Mouse (Mus musculus) gastrocnemius, adult 2 months (tissue): ENCODE results near the gene Foxi1. TPM values are rescaled to one million over a fixed set of nuclear protein-coding genes. Genes with fewer than 3 reads are reported as not detected.

Source experiments
- DNase-seq: peaks from one replicate; pipeline ENCODE4 v3.0.0; 2022
- H3K27ac ChIP-seq: fragments of 200-600 bp; 2 replicates; pipeline ENCODE4 v1.8.1; 2022; ENCODE audit warnings: mild to moderate bottlenecking
- H3K4me3 ChIP-seq: fragments of 200-600 bp; 2 replicates; pipeline ENCODE4 v1.8.1; 2022; ENCODE audit warnings: mild to moderate bottlenecking, moderate library complexity
- CTCF ChIP-seq: fragments of 200-600 bp; IDR thresholded peaks from 2 replicates; pipeline ENCODE4 v1.8.1; 2022; ENCODE audit warnings: antibody characterized with exemption, mild to moderate bottlenecking, moderate library complexity
- intact Hi-C: fragments of 180-260 bp; cut with DNase I; formaldehyde crosslinking; loops from one replicate; pipeline ENCODE4 v1.15.1; 2025
- total RNA-seq, 2 experiments: library from RNA; stranded (reverse); gene quantifications; 2 replicates each; pipeline ENCODE4 v1.2.3; 2021

The Foxi1 gene
- total RNA-seq, 2 experiments from 2014 or later: not detected

DNA sequence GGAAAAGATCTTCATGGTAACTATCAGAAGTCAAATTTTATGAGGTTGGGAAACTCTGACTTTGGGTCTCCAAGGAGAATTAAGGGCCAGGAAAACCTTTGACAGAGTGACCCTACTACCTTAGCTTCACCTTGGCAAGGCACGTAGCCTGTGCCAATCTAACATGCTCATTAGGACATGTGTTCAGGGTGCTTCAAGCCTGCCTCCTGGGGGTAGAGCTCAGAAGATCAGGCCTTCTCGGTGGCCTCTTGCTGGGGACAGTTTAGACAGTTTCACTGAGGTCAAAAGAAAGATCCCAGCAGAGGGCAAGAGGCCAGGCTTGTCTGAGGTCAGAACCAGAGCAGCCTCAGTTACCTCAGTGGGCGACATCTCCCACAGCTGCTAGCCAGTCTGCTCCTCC is 14.2 kb downstream of the Foxi1 start:
- Histone ChIP-seq H3K27ac (no peak overlapping the region), H3K4me3 (no peak overlapping the region)
- TF ChIP-seq CTCF: peak; percentile 2; the same call in 1 of the 2 replicates
- no peak for DNase-seq
- intact Hi-C loops: no loop called here

DNA sequence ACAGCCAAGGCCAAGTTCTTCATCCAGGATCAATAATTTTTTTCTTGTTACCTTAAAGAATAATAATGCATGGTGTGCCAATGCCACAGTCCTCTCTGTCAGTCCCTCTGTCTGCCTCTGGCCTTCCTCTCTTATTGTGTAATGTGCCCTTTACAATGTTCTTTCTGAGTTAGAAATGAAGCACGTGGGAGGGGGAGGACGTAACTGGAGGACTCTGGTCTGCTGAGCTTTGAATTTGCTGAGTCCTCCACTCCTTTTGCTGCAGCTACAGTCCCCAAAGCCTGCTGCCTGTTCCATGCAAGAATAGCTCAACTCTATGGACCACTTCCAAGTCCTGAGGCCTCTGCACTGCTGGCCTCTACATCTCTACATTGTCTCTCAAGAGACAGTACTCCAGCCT is 23.6 kb downstream of the Foxi1 start:
- no peak for TF ChIP-seq CTCF
- Histone ChIP-seq H3K27ac (peak overlapping the region; percentile 40; the same call in 1 of the 2 replicates), H3K4me3 (no peak overlapping the region)
- no peak for DNase-seq
- intact Hi-C loops: no loop called here

DNA sequence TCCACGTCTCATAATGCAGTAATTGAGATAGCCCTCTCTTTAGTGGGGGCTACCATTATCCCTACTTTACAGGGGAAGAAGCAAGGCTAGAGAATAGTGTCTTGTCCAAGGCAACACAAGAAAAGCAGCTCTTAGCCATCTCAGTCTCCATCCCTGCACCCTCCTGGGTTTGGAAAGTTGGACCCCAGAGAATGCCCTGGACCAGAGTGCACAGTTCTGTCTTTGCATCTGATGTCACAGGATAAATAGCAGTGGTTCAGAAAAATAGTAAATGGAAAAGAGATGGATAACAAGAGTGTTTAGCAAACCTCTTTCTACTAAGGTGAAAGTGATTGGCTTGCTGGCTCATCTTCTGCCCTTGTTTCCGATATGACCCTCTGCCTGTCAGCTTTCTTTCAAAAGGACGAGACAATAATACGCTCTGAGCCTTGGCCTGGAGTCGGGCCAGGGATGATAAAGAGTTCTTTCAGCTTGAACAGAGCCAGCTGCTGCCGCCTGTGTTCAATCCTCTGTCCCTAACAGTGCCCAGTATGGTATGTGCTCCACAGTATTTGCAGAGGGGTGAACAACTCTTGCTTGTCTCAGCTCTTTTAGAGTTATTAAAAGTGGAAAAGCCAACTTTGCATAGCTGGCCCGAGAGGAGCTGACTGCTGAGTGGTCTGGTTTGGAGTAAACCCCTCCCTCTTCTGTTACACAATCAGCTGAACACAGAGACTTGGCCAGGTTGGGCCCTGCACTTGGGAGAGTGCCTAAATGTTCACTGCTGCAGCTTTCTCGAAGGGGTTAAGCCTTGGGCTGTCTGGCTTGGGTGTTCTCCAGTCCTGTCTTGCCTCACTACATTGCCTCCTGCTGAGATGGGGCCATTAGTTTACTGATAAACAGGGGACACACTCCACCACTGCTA is 26.4 kb downstream of the Foxi1 start:
- peak overlapping the region; percentile 57 for H3K27ac ChIP-seq
- DNase-seq: peak; percentile 57
- H3K4me3 ChIP-seq: no peak overlapping the region
- intact Hi-C loops: no loop called here
- TF ChIP-seq CTCF: no peak

DNA sequence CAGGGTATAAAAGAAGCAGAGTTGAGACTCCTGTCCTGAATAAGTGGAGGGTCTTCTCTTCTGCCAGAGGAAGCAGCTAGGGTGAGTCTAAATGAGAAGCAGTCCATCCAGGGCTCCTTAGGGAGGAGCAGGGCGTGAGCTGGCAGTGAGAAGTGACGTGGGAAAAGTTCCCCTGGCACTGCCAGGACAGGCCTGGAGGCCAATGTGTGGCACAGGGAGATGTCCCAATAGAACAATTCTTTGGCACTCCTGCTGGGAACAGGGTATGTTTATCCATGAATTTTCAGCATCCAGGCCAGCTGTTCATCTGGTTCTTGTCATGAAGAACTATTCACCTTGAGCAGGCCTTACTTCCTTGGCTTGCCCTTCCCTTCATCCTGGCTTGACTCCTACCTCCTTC is 29.1 kb downstream of the Foxi1 start:
- no peak for TF ChIP-seq CTCF
- peak; percentile 38 for DNase-seq
- intact Hi-C loops: no loop called here

DNA sequence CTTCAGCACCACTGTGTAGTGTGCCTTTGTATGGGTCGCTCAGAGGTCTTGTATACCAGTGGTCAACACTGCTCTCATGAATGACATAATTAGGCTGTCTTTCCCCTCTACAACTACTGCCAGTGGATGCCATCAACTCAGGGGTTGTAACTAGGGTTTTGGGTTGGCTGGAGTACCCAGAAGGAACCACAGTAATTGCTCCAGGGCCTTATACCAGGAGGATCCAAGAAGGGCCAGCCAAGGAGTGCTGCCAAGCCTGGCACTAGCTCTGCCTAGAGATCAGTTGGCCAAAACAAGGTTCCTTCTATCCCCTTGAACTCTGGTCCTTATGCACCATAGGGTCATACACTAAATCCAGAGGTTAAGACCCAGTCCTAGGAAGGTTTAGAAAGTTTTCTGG is 31.5 kb downstream of the Foxi1 start:
- DNase-seq: peak; percentile 48
- Histone ChIP-seq H3K4me3 (no peak overlapping the region), H3K27ac (no peak overlapping the region)
- TF ChIP-seq CTCF: no peak
- intact Hi-C loops: no loop called here

More for the DNA sequence above, 29.1 kb downstream of the Foxi1 start:
- Histone ChIP-seq H3K27ac (0 out of 2 replicates have a peak overlapping the region, but pooled peaks have one; percentile 10), H3K4me3 (no peak overlapping the region)

DNA sequence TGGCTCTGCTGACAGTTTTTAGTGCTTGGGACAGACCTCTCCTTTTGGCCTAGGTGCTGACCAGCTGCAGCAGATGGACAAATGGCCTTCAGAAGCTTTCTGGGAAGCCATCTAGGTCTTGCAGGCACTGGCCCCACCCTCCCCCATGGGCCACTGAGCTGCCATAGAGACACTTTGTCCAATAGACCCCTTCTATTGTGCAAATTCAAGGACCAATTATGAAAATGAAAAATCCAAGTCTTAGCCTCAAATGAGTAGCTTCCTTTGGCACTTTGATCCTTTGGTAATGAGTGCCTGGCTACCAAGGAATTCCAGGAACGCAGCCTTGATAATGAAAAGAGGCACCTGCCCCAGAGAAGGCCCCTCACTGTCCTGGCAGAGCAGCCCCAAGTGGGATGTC is 36.7 kb downstream of the Foxi1 start:
- H3K4me3 ChIP-seq: no peak overlapping the region
- intact Hi-C loops: no loop called here
- no peak for TF ChIP-seq CTCF
- peak overlapping the region; percentile 76 for H3K27ac ChIP-seq
- peak; percentile 49 for DNase-seq

DNA sequence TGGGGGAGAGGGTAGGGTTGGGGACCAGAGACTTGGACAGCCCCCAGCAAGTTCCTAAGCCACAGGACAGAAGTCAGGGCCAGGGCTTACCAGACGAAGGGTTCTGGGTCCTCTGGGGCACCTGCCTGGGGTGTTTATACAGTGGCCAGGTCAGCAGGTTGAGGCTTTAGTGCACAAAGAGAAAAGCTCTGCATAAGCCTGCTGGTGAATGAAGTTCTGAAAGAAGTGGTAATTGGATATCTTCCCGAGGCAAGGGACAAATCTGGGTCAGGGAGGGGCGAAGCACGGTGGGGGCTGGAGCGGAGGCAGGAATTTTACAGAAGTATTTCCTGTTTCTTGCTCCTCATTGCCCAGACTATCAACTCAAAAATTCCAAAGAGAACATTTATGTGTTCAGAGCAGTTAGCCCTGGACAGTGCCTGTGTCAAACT is 38.4 kb downstream of the Foxi1 start:
- peak; percentile 69 for DNase-seq
- intact Hi-C loops: no loop called here
- no peak for TF ChIP-seq CTCF
- H3K27ac ChIP-seq: peak overlapping the region; percentile 76
- no peak overlapping the region for H3K4me3 ChIP-seq

DNA sequence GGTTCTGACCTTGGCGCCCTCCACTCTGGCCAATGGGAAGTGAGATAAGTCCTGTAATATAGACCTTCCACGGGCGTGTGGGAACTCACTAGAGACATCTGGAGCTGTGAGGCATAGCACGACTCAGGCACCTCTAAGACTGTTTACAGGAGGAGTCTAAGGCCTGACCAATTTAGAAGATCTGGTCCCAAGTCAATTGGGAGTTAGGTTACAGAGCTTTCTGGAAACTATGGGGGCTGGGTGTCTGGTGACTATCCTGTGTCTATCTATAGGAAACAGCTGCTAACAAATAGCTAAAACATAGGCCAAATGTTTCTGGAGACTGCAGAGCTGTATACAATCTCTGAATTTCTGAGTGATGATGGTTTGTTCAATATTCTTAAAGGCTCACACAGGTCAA is 41.5 kb downstream of the Foxi1 start:
- Histone ChIP-seq H3K27ac (peak overlapping the region; percentile 38; the same call in 1 of the 2 replicates), H3K4me3 (no peak overlapping the region)
- TF ChIP-seq CTCF: no peak
- DNase-seq: no peak
- intact Hi-C loops: no loop called here

DNA sequence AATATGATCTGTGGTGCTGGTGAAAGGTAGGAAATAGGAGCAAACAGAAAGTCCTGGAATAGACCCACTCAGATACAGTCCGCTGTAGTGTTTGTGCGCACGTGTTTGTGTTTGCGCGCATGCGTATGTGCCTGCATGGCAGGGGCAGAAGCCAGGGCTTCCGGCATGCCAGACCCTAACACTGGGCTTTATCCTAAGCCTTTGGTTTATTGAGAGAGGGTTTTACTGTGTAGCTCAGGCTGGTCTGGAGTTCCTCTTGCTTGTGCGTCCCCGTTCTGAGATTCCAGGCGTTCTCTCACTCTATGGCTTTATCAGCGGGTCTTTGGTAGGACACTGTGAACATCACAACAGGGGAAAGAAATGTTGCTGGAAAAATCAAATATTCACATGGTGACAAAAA is 42.6 kb downstream of the Foxi1 start:
- intact Hi-C loops: no loop called here
- Histone ChIP-seq H3K4me3 (no peak overlapping the region), H3K27ac (no peak overlapping the region)
- TF ChIP-seq CTCF: no peak
- DNase-seq: no peak

DNA sequence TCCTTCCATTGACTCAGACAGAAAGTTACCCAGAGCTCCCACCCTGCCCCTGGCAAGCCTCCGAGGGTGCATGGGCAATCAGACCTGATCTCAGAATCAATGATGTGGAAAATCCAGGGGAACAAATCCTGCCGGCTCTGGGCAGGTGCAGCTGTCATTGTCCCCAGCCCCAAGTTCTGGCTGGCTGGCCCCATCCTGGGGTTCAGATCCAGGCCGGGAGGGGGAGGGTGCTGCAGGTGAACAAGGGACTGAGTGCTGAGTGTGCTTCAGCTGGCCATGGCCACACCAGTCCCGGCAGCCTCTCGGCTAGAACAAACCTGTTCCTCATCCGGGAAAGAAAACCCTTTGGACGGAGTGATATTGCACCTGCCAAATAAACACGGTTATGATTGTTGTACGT is 49.0 kb downstream of the Foxi1 start:
- Histone ChIP-seq H3K4me3 (no peak overlapping the region), H3K27ac (no peak overlapping the region)
- TF ChIP-seq CTCF: no peak
- intact Hi-C loops: no loop called here
- no peak for DNase-seq

DNA sequence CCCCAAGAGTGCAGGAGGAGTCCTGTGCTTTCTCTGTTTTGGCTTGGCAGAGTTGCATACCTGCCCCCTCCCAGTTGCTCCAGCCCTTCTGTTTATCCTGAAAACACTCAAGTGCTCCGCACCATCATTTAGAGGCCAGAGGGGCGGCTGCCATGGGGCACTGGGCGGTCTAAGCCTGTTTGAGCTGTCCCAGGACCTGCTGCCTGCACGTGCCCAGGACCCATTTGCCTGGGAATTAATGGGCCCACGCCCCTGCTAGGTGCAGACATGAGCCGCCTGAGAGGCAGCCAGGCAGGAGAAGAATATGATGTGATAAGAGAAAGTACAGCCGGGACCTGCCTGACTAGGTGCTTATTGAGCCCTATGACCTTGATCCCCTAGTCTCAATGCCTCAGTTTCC is 52.7 kb downstream of the Foxi1 start:
- DNase-seq: no peak
- intact Hi-C loops: no loop called here

More for the DNA sequence above, 52.7 kb downstream of the Foxi1 start:
- H3K4me3 ChIP-seq: no peak overlapping the region
- no peak overlapping the region for H3K27ac ChIP-seq
- TF ChIP-seq CTCF: no peak

Other genes with a start within 250 kb of the Foxi1 start
- gene Kcnmb1, start 245.1 kb downstream of the Foxi1 start, total RNA-seq: under 1 TPM; 0.17 to 0.23 TPM
- gene Kcnip1, start 214.9 kb downstream of the Foxi1 start, total RNA-seq: not detected
- 1 to 10 TPM in 1 of 2 experiments, under 1 TPM in 1; 0.36 to 1.6 TPM for gene Lcp2, start 161.2 kb downstream of the Foxi1 start, total RNA-seq
- not detected for gene 4930469K13Rik, start 109.5 kb downstream of the Foxi1 start, total RNA-seq
- gene Fam196b, start 106.7 kb upstream of the Foxi1 start, total RNA-seq: 1 to 10 TPM in 1 of 2 experiments, under 1 TPM in 1; 0.31 to 1.2 TPM